Mouse (Mus musculus): ENCODE data around the gene Ddo. TPM values are rescaled to one million over a fixed set of nuclear protein-coding genes. Genes with fewer than 3 reads are reported as not detected.

The Ddo gene
- polyA plus RNA-seq, 1 experiment from 2014 or later: 0.21 TPM

DNA sequence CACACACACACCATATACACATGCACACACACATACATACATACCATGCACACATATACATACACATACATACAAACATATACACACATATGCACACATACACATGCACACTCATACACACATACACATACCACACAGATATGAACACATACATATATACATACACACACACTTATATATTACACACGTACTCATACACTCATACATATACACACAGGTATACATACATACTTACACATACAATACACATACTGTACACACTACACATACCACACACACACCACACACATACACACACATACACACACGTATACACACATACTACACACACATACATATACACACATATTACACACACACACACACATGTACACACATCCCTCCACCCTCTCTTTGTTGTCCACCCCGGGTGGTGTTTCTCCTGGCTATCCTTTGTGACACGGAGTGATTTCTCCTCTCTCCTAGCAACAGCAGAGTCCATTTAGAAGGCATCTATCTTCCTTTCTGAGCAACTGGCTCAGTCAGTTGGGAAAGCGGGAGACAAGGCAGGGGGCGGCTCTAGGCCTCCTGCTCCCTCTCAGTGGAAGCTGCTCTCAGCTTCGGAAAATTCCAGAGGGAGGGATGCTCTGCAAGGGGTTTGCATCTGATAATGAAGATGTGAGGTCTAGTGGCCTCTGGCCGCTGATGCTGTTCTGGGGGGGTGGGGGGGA is 42.9 kb downstream of the Ddo start:
- DNase-seq (ENCODE audit: low spot score) (no peak), ATAC-seq (replicated peaks; ENCODE audit: low FRiP score) (no peak)

DNA sequence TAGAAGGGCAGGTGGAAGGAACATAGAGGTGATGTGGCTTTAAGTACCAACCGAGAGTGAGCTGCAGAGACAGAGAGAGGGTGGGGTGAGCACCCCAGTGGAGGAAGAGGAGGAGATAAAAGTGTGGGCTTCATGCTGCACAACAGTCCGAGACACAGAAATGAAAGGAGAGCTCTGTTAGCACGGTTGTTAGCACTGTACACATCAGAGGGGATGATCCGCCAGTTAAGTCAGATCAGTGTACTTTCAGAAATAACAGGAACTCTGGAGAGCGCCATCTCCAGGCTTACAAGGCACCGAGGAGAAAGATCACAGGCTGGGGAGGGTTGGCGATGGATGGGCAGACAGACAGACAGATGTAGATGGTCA is 43.5 kb downstream of the Ddo start:
- Histone ChIP-seq H3K36me3 (ENCODE audit: control insufficient read depth, insufficient read depth, low read length) (no peaks in the 10 kb centered on the region), H3K27ac (ENCODE audit: low read depth, low read length) (no peak overlapping the region), H3K4me3 (ENCODE audit: low read depth, low read length) (no peak overlapping the region), H3K9me3 (ENCODE audit: control insufficient read depth, low read length) (no peaks in the 10 kb centered on the region), H3K9ac (ENCODE audit: low read depth, low read length) (no peak overlapping the region), H3K4me2 (no peak overlapping the region), H3K27me3 (replicated peaks; ENCODE audit: control insufficient read depth, insufficient read depth, low read length) (peaks cover 22% of the 10 kb centered on the region; the same call in 1 of the 2 replicates), H3K4me1 (replicated peaks; ENCODE audit: control insufficient read depth, insufficient read depth, low read length) (no peaks in the 10 kb centered on the region)
- ATAC-seq (replicated peaks; ENCODE audit: low FRiP score): no peak
- no peak for DNase-seq (ENCODE audit: low spot score)
- WGBS: 63% methylated on average over 7 of the region's 7 CpGs

More for the DNA sequence above, 42.9 kb downstream of the Ddo start:
- H3K9me3 ChIP-seq (ENCODE audit: control insufficient read depth, low read length): no peaks in the 10 kb centered on the region
- no peak overlapping the region for H3K4me2 ChIP-seq
- no peak overlapping the region for H3K4me3 ChIP-seq (ENCODE audit: low read depth, low read length)
- no peaks in the 10 kb centered on the region for H3K4me1 ChIP-seq (replicated peaks; ENCODE audit: control insufficient read depth, insufficient read depth, low read length)
- WGBS: 60% methylated on average over 8 of the region's 8 CpGs
- no peak overlapping the region for H3K27ac ChIP-seq (ENCODE audit: low read depth, low read length)
- H3K9ac ChIP-seq (ENCODE audit: low read depth, low read length): no peak overlapping the region
- peaks cover 22% of the 10 kb centered on the region; the same call in 1 of the 2 replicates for H3K27me3 ChIP-seq (replicated peaks; ENCODE audit: control insufficient read depth, insufficient read depth, low read length)
- no peaks in the 10 kb centered on the region for H3K36me3 ChIP-seq (ENCODE audit: control insufficient read depth, insufficient read depth, low read length)

DNA sequence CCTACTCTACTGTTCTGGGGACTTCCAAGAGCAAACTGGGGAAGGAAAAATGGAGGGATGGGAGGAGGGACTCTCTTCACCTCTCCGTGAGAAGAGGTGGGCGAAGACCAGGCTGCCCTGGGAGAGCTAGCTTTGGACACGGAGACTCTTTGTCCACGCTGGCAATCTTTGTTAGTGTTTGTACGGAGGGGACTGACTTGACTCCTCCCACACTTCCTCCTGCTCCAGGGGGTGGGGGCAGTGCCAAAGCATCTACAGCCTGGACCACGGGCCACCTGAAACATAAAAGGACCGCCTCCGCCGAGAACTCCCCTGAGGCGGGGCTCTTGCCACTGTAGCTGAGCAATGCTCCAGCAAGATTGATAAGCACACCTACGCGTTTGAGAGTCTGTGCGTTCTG is 44.3 kb downstream of the Ddo start:
- no peak for ATAC-seq (replicated peaks; ENCODE audit: low FRiP score)
- no peak overlapping the region for H3K9ac ChIP-seq (ENCODE audit: low read depth, low read length)

DNA sequence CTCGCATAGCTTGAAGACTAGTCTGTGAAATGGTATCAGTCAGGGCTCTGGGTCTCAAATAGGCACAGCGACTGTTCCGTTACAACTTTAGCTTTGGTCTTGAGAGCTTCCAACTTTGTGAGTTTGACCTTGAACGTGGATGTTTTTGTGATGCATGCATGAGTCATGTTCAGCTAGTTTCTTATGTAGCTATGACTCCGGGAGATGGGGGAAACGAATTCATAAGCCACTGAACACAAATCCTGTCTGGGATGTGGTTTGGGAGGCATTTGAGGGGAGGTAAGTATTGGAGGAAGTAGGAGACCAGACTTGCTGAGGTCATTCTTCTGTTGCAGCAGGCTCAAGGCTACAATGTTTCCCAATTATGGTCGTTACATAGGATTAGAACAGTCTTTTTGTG is 46.1 kb downstream of the Ddo start:
- no peak overlapping the region for H3K9ac ChIP-seq (ENCODE audit: low read depth, low read length)
- no peaks in the 10 kb centered on the region for H3K4me1 ChIP-seq (replicated peaks; ENCODE audit: control insufficient read depth, insufficient read depth, low read length)
- 67% methylated on average over 7 of the region's 7 CpGs for WGBS
- H3K27me3 ChIP-seq (replicated peaks; ENCODE audit: control insufficient read depth, insufficient read depth, low read length): peaks cover 28% of the 10 kb centered on the region; the same call in 1 of the 2 replicates
- no peak for ATAC-seq (replicated peaks; ENCODE audit: low FRiP score)
- DNase-seq (ENCODE audit: low spot score): no peak
- H3K4me2 ChIP-seq: no peak overlapping the region
- no peaks in the 10 kb centered on the region for H3K36me3 ChIP-seq (ENCODE audit: control insufficient read depth, insufficient read depth, low read length)
- no peaks in the 10 kb centered on the region for H3K9me3 ChIP-seq (ENCODE audit: control insufficient read depth, low read length)
- H3K27ac ChIP-seq (ENCODE audit: low read depth, low read length): no peak overlapping the region
- H3K4me3 ChIP-seq (ENCODE audit: low read depth, low read length): no peak overlapping the region

More for the DNA sequence above, 44.3 kb downstream of the Ddo start:
- 8% methylated on average over 13 of the region's 13 CpGs for WGBS
- Histone ChIP-seq H3K9me3 (ENCODE audit: control insufficient read depth, low read length) (no peaks in the 10 kb centered on the region), H3K27ac (ENCODE audit: low read depth, low read length) (no peak overlapping the region), H3K27me3 (replicated peaks; ENCODE audit: control insufficient read depth, insufficient read depth, low read length) (peaks cover 22% of the 10 kb centered on the region; the same call in 1 of the 2 replicates), H3K36me3 (ENCODE audit: control insufficient read depth, insufficient read depth, low read length) (no peaks in the 10 kb centered on the region), H3K4me3 (ENCODE audit: low read depth, low read length) (no peak overlapping the region), H3K4me2 (peak overlapping the region; percentile 51), H3K4me1 (replicated peaks; ENCODE audit: control insufficient read depth, insufficient read depth, low read length) (no peaks in the 10 kb centered on the region)
- no peak for DNase-seq (ENCODE audit: low spot score)

DNA sequence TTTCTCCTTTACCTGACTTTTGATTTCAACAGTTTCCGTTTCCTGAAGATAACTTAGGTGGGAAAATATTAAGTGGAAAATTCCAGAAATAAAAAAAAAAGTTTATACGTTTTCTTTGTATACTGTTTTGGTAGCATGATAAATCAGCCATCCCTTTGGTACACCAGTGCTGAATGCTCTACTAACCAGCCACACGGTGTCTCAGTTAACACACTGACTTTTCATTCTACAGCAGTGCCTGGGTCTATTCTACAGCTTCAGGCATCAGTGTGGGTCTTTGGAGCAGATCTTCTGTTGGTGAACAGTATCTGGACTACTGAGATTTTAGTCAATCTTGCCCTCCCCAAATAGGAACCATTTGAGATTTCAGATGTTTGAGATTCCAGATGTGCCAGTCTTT is 48.7 kb downstream of the Ddo start:
- no peak for DNase-seq (ENCODE audit: low spot score)
- peaks cover 27% of the 10 kb centered on the region; the same call in 1 of the 2 replicates for H3K27me3 ChIP-seq (replicated peaks; ENCODE audit: control insufficient read depth, insufficient read depth, low read length)
- 73% methylated on average over 3 of the region's 3 CpGs for WGBS

DNA sequence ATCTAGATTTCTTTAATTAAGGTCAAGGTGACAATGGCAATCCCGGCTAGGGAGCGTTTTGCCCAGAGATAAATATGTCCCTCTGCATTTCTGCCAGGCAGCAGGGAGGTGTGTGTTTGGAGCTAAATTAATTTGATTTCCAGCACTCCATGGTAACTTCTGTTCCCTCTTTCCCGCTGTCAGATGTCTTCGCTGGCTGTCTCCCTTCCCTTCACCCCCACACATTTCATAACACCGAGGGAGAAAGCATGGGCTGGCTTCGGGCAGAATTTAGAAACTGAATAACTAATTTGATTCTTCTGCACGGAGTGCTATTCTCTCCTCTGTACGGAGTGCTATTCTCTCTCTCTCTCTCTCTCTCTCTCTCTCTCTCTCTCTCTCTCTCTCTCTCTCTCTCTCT is 52.7 kb downstream of the Ddo start:
- H3K36me3 ChIP-seq (ENCODE audit: control insufficient read depth, insufficient read depth, low read length): no peaks in the 10 kb centered on the region
- H3K9me3 ChIP-seq (ENCODE audit: control insufficient read depth, low read length): no peaks in the 10 kb centered on the region
- peak overlapping the region; percentile 90 for H3K4me2 ChIP-seq
- no peak overlapping the region for H3K4me3 ChIP-seq (ENCODE audit: low read depth, low read length)
- peaks cover 22% of the 10 kb centered on the region for H3K27me3 ChIP-seq (replicated peaks; ENCODE audit: control insufficient read depth, insufficient read depth, low read length)
- no peak overlapping the region for H3K9ac ChIP-seq (ENCODE audit: low read depth, low read length)
- DNase-seq (ENCODE audit: low spot score) (no peak), ATAC-seq (replicated peaks; ENCODE audit: low FRiP score) (no peak)
- H3K27ac ChIP-seq (ENCODE audit: low read depth, low read length): no peak overlapping the region
- WGBS: 42% methylated on average over 8 of the region's 8 CpGs
- H3K4me1 ChIP-seq (replicated peaks; ENCODE audit: control insufficient read depth, insufficient read depth, low read length): no peaks in the 10 kb centered on the region

More for the DNA sequence above, 48.7 kb downstream of the Ddo start:
- no peak overlapping the region for H3K4me2 ChIP-seq
- H3K4me1 ChIP-seq (replicated peaks; ENCODE audit: control insufficient read depth, insufficient read depth, low read length): no peaks in the 10 kb centered on the region
- no peak overlapping the region for H3K4me3 ChIP-seq (ENCODE audit: low read depth, low read length)
- no peak overlapping the region for H3K9ac ChIP-seq (ENCODE audit: low read depth, low read length)
- no peak for ATAC-seq (replicated peaks; ENCODE audit: low FRiP score)
- H3K27ac ChIP-seq (ENCODE audit: low read depth, low read length): no peak overlapping the region
- no peaks in the 10 kb centered on the region for H3K9me3 ChIP-seq (ENCODE audit: control insufficient read depth, low read length)
- no peaks in the 10 kb centered on the region for H3K36me3 ChIP-seq (ENCODE audit: control insufficient read depth, insufficient read depth, low read length)

DNA sequence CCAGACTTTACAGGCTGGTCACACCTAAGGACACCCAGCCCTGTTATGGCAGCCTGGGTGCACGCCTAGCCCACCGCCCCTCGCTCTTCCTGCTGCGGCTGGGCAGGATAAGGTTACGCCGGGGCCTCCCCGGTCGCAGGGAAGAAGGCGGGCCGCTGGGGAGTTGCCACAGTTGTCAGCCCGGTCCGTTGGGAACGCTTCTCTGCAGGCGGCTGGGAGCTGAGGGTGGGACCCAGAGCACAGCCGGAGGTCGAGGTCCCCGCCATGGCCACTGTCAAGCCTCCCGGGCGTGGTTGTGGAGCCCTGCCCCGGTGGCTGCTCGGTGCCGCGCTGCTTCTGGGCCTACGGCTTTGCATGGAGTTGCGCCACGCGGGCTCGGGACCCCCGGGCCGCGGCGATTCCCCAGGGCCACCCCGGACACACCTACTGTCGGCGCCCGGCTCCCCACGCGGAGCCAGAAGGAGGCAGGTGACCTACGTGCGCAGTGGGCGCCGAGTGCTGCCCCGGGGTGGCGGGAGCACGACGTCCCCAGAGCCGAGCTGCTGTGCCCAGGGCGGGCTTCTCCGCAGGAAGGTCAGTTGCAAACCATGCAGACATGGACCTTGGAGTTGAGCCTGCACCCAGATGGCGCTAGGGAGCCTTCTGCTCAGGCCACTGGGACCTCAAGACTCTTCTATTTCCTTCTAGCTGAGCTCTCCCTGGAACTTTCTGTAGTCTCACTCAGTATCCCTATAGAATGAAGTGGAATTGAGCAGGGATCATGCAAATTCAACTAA is 53.5 kb downstream of the Ddo start, which contains the start of gene Mettl24:
Gene Mettl24, plus strand, starts transcription at position 191 of the 776 bp plus-strand sequence.
- ATAC-seq (replicated peaks; ENCODE audit: low FRiP score) (peak; percentile 64), DNase-seq (ENCODE audit: low spot score) (peak; percentile 77)
- Histone ChIP-seq H3K4me1 (replicated peaks; ENCODE audit: control insufficient read depth, insufficient read depth, low read length) (no peaks in the 10 kb centered on the region), H3K4me3 (ENCODE audit: low read depth, low read length) (peak within 1 kb of the TSS; percentile 57), H3K27me3 (replicated peaks; ENCODE audit: control insufficient read depth, insufficient read depth, low read length) (peaks cover 22% of the 10 kb centered on the region), H3K4me2 (peak within 1 kb of the TSS; percentile 90), H3K9ac (ENCODE audit: low read depth, low read length) (peak within 1 kb of the TSS; percentile 69), H3K36me3 (ENCODE audit: control insufficient read depth, insufficient read depth, low read length) (no peaks in the 10 kb centered on the region), H3K9me3 (ENCODE audit: control insufficient read depth, low read length) (no peaks in the 10 kb centered on the region), H3K27ac (ENCODE audit: low read depth, low read length) (no peak within 1 kb of the TSS)
- under 1% methylated on average over 50 of the region's 50 CpGs for WGBS

DNA sequence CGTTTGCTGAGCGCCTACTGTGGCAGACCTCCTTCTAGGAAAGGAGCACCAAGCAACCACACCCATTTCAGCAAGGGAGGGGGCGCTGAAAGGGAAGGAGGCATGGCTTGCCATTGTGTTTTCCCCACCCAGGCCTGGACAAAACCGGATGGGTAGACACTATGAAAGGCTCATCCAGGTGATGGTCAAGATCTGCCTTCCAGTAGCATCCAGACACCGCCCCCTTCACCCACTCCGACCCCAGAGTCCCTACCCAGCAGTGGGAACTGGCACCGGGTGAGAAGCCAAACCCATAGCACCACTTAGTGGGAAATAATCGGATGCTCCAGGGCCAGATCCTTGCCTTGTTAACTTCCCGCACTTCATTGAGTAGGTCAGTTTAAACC is 54.0 kb downstream of the Ddo start:
- no peak for DNase-seq (ENCODE audit: low spot score)
- no peak overlapping the region for H3K9ac ChIP-seq (ENCODE audit: low read depth, low read length)
- no peaks in the 10 kb centered on the region for H3K36me3 ChIP-seq (ENCODE audit: control insufficient read depth, insufficient read depth, low read length)
- H3K4me3 ChIP-seq (ENCODE audit: low read depth, low read length): peak overlapping the region; percentile 57; the same call in 1 of the 2 replicates
- H3K27me3 ChIP-seq (replicated peaks; ENCODE audit: control insufficient read depth, insufficient read depth, low read length): peaks cover 22% of the 10 kb centered on the region
- ATAC-seq (replicated peaks; ENCODE audit: low FRiP score): no peak
- peak overlapping the region; percentile 90 for H3K4me2 ChIP-seq
- WGBS: 50% methylated on average over 9 of the region's 9 CpGs
- H3K27ac ChIP-seq (ENCODE audit: low read depth, low read length): no peak overlapping the region
- H3K4me1 ChIP-seq (replicated peaks; ENCODE audit: control insufficient read depth, insufficient read depth, low read length): no peaks in the 10 kb centered on the region
- no peaks in the 10 kb centered on the region for H3K9me3 ChIP-seq (ENCODE audit: control insufficient read depth, low read length)

Measured in liver, embryonic 11.5 days (tissue).